Mouse (Mus musculus) thymus, postnatal 36 days (tissue): ENCODE measurements around the gene Tcam1.
"Not testable (repeated sequence)": the region's sequence is repeated elsewhere in the genome, so short reads cannot be mapped to it uniquely, and the experiment has no call there.

ENCODE experiments used
- DNase-seq, 2 experiments: peaks; one replicate each; pipeline ENCODE4 v3.0.0; 2022; ENCODE audit warnings: mixed read lengths in 2 of 2

Gene Tcam1

GRCm38 (mm10) chr11:106276454-106276853 is at the start of gene Tcam1:
Gene Tcam1, plus strand, starts transcription at chr11:106276672.
- peak; percentile 90 to 94 for DNase-seq

- DNase-seq, result not testable (repeated sequence)
These were observed 42.5 kb upstream of the Tcam1 start for GRCm38 (mm10) chr11:106233978-106234377.

DNA sequence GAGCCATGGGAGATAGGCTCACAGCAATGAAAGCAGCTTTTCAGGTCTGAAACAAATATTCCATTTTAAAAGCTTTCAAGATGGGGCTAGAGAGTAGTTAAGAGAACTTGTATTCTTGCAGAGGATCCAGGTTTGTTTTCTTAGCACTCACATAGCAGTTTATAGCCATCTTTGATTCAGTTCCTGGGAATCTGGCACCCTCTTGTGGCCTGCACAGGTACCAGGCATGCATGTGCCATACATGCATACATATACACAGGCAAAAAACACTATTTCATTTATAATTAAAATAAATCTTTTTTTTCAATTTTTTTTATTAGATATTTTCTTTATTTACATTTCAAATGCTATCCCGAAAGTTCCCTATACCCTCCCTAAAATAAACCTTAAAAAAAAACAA is 29.6 kb upstream of the Tcam1 start:
- DNase-seq, result no peak

DNA sequence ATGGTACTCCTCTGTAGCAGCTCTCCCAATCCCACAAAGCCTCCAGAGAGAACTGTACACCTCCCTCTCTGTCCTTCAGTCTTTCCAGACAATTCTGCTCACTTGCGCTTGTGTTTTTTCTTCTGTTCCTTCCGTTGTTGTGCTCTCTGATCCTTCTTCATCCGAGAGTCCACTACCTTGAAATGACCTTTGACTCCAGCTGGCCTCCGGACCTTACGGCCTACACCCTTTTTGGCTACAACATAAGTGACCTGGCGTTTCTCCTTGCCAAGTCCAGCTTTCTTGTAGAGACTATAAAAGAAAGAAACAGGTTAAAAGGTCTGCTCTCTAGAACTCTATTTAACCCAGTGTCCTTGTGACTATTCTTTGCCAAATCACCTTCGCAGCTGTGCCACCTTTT is 27.1 kb upstream of the Tcam1 start:
- no peak for DNase-seq

DNA sequence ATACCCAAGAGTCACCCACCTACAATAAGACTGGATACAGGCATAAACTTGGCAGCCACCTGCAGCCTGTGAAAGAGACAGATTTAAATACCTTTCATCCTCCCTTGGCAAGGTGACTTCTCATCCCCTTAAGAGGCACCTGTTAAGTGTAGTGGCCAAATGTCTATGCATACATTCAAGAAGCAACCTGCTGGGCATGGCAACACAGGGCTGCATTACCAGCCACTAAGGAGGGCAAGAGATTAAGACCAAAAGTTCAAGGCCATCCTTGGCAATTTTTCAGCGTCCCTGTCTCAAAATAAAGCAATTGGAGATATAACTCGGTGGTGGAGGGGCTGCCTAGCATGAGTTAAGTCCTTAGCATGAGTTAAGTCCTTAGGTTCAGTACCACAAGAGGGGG is 21.7 kb upstream of the Tcam1 start:
- no peak for DNase-seq

- DNase-seq, result no peak
These were observed 21.3 kb upstream of the Tcam1 start for GRCm38 (mm10) chr11:106255174-106255573.

DNA sequence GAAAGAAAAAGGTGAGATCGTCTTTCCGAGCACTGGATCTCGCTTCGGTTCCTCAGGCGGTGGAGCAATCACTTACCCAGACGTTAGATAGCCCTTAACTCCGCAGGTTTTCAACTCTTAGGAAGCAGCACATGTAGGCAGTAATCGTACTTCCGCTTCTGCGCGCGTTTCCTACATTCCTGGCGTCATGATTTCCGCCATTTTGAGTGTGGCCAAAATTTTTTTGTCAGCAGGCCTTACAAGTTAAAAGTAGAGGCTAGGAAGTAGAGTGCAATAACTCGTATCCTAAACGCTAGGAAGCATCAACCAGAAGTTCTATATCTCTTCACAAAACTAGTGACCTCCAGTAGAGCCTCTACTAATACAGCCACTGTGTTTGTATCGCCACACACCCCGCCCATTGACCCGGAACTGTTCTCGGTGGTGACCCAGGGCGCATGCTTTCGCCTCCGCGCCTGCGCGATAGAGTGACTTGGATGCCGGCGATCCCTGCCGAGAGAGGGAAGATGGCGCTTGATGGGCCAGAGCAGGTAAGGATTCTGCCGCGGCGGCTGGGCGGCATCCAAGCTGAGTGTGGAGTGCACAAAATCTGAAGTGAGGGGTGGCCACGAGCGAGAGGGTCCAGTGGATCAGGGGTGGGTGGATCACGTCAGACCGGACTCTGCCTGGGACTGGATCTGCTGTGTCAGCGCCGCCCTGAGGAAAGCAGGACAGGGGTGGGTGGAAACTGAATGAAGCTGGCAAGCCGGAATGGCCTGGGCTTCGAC is 20.6 kb upstream of the Tcam1 start, which contains the start of the genes Ftsj3 and Psmc5:
TSS of gene Ftsj3 (minus strand) at position 395 of the 767 bp plus-strand sequence.
TSS of gene Psmc5 (plus strand) at position 470 of the 767 bp plus-strand sequence.
- peak; percentile 97 to 98 for DNase-seq

DNA sequence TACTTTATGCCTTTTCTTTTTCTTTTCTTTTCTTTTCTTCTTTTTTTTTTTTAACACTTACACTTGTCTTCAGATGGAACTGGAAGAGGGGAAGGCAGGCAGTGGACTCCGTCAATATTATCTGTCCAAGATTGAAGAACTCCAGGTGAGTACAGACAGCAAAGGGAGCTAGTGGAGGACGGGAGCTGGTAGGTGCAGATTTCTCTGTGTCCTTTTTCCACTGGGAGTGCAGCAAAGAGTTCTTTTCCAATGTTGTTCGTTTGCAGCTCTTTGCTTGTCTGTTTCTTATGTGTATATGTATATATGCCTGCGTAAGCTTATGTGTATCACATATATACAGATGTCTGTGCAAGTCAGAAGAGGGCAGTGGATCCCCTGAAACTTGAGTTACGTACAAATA is 19.7 kb upstream of the Tcam1 start:
- no peak for DNase-seq

GRCm38 (mm10) chr11:106260826-106261450 is 15.5 kb upstream of the Tcam1 start:
- no peak for DNase-seq

DNA sequence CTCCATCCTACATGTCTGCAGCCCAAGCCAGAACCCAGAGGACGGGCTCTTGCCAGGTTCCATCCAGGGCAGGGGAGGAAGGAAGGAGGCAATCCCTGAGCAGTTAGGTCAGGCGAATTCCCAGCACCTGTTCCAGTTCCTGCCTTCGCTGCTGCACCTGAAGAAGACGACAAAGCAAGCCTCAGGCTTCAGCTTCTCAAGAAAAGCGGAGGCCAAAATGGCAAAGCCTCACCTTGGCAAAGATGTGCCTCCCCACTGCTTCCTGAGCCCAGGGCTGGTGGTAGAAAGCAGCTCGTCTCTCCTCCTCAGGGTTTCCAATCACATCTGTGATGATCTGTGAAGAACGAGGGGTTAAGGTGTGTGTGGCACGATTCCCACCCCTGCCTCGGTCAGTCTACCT is 12.5 kb upstream of the Tcam1 start:
- DNase-seq, result no peak

- no peak for DNase-seq
These were observed 11.5 kb upstream of the Tcam1 start for GRCm38 (mm10) chr11:106264988-106265387.

- no peak for DNase-seq
These were observed 10.9 kb upstream of the Tcam1 start for GRCm38 (mm10) chr11:106265570-106265969.

DNA sequence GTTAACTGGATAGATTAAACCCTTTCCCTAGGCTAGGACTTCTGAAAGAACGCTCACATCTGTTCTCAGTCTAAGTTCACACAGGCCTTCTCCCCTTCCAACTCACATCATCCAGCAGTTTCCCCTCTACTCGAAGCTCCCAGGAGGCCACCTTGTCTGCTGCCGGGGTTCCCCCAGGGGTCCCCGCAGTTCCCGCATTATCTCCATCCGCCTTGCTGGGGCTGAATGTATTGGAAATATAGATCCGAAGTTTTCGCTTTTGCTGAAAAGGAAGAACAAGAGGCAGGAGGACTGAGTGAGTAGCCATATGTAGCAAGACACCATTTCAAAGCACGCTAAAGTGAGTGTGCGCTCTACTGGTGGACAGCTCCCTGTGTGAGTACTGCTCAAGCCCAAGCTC is 10.0 kb upstream of the Tcam1 start:
- DNase-seq, result no peak

GRCm38 (mm10) chr11:106267311-106267852 is 9.1 kb upstream of the Tcam1 start:
- no peak for DNase-seq

DNA sequence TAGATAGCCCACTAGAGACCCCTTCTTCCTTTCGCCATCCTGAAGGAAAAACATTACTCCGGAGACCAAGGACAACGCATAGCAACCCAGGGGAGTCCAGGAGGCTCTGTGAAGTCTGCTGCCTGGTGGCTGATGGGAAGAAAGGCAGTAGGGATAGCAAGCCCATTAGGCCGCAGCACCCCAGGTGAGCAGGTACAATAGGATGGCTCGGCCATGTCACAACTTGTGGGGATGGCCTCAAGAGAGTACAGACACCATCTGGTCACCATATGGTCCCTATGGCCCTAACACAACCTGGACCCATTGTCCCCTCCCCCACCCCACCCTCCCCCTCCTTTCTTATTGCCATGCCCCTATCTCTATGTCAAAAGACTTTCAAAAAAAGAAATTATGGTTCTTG is 8.6 kb upstream of the Tcam1 start:
- DNase-seq, result no peak

DNA sequence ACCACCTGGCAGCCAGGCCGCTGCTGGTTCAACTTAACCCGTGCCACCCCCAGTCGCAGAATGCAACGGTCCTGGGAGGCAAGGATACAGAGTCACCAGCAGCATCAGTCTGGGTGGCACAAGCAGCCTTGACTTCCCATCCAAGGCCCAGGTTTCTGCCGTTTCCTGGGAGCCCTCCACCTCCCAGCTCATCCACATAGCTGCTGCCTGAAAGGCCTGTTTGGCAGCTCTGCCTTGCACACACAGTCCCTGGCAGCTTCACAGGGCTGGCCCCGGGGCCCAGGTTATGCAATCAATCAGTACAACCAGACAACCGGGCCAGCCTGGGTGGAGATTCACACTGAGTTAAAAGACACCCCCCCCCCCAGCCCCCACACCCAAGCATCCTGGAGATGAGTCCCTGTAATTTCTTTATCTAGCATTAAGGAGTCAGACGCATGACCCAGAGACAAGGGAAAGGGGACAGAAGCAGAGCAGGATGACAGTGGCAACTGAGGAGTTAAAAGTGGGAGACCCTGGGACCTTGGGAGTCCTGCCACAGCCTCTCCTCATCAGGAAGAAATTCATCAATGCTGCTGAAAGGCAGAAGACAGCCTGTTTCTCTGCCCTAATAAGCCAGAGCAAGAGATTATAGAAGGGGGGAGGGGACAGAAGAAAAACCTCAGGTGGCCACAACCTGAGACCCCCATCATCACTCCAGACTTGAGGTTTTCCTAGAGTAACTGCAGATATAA is 8.0 kb upstream of the Tcam1 start:
- no peak for DNase-seq

GRCm38 (mm10) chr11:106269060-106269431 is 7.4 kb upstream of the Tcam1 start:
- DNase-seq, result peak; percentile 67 to 86

DNA sequence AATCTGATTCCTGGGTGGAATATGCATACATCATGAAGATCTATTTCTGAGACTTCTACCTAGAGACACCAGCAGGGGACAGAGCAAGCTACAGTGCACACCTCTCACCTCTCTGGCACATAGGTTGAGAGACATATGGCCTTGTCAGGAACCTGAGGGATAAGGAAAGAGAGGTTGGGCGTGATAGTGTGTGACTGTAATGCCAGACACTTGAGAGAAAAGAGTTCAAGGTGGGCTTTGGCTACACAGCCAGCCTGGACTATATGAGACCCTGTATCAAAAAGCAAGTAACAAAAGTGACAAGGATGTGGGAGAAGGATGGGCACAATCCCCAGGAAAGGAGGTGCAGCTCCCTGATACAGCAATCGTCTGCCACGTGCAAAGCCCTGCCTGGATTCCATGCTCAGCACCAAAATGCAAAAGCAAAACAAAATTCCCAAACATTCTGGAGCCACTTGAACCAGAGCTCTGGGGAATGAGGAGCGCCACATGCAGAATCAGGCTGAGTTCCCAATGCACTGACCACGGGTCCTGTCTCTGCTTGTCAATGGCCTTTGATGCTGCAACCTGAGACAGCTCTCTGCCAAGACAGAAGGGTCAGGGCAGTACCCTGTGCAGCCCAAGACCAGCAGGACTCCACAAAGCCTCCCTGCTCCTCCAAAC is 5.2 kb upstream of the Tcam1 start:
- no peak for DNase-seq

- DNase-seq, result no peak
These were observed 4.5 kb upstream of the Tcam1 start for GRCm38 (mm10) chr11:106271794-106272643.

DNA sequence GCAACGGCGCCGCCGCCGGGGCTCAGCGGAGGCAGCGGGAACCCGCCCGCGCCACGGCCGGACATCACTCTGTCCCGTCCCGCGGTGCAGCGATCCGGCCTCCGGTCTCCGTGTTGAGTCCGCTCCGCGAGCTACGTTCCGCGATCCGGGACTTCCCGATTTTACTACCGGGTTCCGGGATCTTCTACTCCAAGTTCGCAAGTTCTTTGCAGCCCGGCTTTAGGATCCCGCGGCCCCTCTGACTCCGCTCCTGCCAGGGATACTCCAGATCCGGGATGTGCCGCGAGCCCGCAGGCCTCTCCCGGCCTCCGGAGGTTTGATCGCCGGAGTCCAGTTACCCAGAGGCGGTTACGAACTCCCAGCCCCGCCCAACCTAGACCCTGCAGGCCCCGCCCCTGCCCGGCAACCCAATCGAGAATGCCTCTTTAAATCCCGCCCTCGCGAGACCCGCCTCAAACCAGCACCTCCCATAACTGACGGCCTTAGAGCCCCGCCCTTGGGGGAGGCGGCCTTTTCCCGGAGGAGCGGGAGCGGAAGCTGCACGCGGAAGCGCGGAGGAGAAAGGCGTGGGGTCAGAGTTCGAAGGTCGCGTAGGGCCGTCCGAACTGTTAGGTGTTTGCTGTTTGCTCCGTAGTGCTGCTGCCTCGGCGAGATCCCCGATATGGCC is 3.7 kb upstream of the Tcam1 start, which contains the start of gene Smarcd2:
TSS of gene Smarcd2 (minus strand) at position 329 of the 667 bp plus-strand sequence.
- peak; percentile 99 to 100 for DNase-seq

DNA sequence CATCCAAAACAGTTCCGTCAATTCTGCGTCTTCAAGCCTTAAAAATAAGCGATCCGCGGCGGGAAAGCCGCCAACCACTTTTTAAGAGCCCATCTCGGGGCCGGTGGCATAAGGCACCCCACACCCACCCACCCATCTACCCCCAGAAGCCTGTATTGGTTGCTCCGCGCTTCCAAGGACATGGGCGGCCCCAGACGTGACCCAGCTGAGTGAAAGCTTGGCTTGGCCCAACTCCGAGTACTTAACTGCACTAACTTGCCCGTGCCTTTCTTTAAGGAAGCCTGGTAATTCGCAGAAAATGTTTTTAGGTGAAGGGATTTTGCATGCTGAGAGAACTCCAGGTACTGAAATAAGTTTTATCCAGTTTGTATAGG is 3.2 kb upstream of the Tcam1 start:
- no peak for DNase-seq
